Mouse (Mus musculus) right cerebral cortex, postnatal 4 days (tissue): ENCODE measurements around the gene Wap.

Source experiments
- DNase-seq: peaks from one replicate; pipeline ENCODE4 v3.0.0-alpha.2; 2022

Gene Wap

GRCm38 (mm10) chr11:6626388-6626772, 12.1 kb downstream of the Wap start:
- DNase-seq: no peak

- DNase-seq: peak; percentile 93
Measured at GRCm38 (mm10) chr11:6625478-6626387, 12.7 kb downstream of the Wap start, which contains the start of gene Tbrg4. Tbrg4 (minus strand) TSS chr11:6626067.

GRCm38 (mm10) chr11:6624619-6625382, 13.6 kb downstream of the Wap start:
- DNase-seq: no peak

- no peak for DNase-seq
Measured at GRCm38 (mm10) chr11:6623704-6624103, 14.7 kb downstream of the Wap start.

- DNase-seq: no peak
Measured at GRCm38 (mm10) chr11:6615250-6616205, 22.9 kb downstream of the Wap start.

- DNase-seq: peak; percentile 77
Measured at GRCm38 (mm10) chr11:6605491-6606399, 32.7 kb downstream of the Wap start, which contains the start of gene Nacad. Nacad (minus strand) TSS chr11:6606053.

- peak; percentile 47 for DNase-seq
Measured at GRCm38 (mm10) chr11:6605021-6605481, 33.4 kb downstream of the Wap start.

- DNase-seq: no peak
Measured at GRCm38 (mm10) chr11:6604604-6604936, 33.9 kb downstream of the Wap start.

- peak; percentile 72 for DNase-seq
Measured at GRCm38 (mm10) chr11:6603887-6604603, 34.4 kb downstream of the Wap start.

- DNase-seq: no peak
Measured at GRCm38 (mm10) chr11:6603224-6603623, 35.2 kb downstream of the Wap start.

GRCm38 (mm10) chr11:6602662-6603061, 35.8 kb downstream of the Wap start:
- DNase-seq: no peak

GRCm38 (mm10) chr11:6601649-6602480, 36.6 kb downstream of the Wap start:
- no peak for DNase-seq

- no peak for DNase-seq
Measured at GRCm38 (mm10) chr11:6600284-6600944, 38.0 kb downstream of the Wap start.

- DNase-seq: peak; percentile 31
Measured at GRCm38 (mm10) chr11:6599831-6600230, 38.6 kb downstream of the Wap start.

- DNase-seq: peak; percentile 50
Measured at GRCm38 (mm10) chr11:6599011-6599681, 39.3 kb downstream of the Wap start.

- DNase-seq: peak; percentile 30
Measured at GRCm38 (mm10) chr11:6598191-6598889, 40.1 kb downstream of the Wap start.

- peak; percentile 50 for DNase-seq
Measured at GRCm38 (mm10) chr11:6597523-6597922, 40.9 kb downstream of the Wap start.

GRCm38 (mm10) chr11:6596616-6597015, 41.8 kb downstream of the Wap start:
- DNase-seq: no peak
